Mouse (Mus musculus): ENCODE data around the gene Pnkp. TPM values are rescaled to one million over a fixed set of nuclear protein-coding genes. Genes with fewer than 3 reads are reported as not detected.

Gene Pnkp
- polyA plus RNA-seq, 1 experiment from 2014 or later: 63.4 TPM

- DNase-seq (ENCODE audit: low spot score): no peak
These were observed 4.5 kb upstream of the Pnkp start for GRCm38 (mm10) chr7:44852259-44853027.

- no peak for DNase-seq (ENCODE audit: low spot score)
These were observed 3.9 kb upstream of the Pnkp start for GRCm38 (mm10) chr7:44853065-44853464.

GRCm38 (mm10) chr7:44853596-44854355, 3.2 kb upstream of the Pnkp start:
- DNase-seq (ENCODE audit: low spot score): no peak

GRCm38 (mm10) chr7:44854356-44855031, 2.4 kb upstream of the Pnkp start:
- peak; percentile 69 for DNase-seq (ENCODE audit: low spot score)

GRCm38 (mm10) chr7:44855036-44855435, 1.9 kb upstream of the Pnkp start:
- DNase-seq (ENCODE audit: low spot score): no peak

GRCm38 (mm10) chr7:44856265-44856916, 548 bp upstream of the Pnkp start:
- peak; percentile 60 for DNase-seq (ENCODE audit: low spot score)

- DNase-seq (ENCODE audit: low spot score): peak; percentile 47
These were observed 966 bp downstream of the Pnkp start for GRCm38 (mm10) chr7:44857905-44858304.

GRCm38 (mm10) chr7:44859896-44860295, 3.0 kb downstream of the Pnkp start:
- no peak for DNase-seq (ENCODE audit: low spot score)

- DNase-seq (ENCODE audit: low spot score): peak; percentile 68
These were observed 3.9 kb downstream of the Pnkp start for GRCm38 (mm10) chr7:44860576-44861428.

GRCm38 (mm10) chr7:44861429-44861816, 4.5 kb downstream of the Pnkp start:
- no peak for DNase-seq (ENCODE audit: low spot score)

- DNase-seq (ENCODE audit: low spot score): no peak
These were observed 5.5 kb downstream of the Pnkp start for GRCm38 (mm10) chr7:44862434-44862833.

GRCm38 (mm10) chr7:44863210-44863609, 6.3 kb downstream of the Pnkp start:
- no peak for DNase-seq (ENCODE audit: low spot score)

GRCm38 (mm10) chr7:44863982-44864494, 7.1 kb downstream of the Pnkp start:
- DNase-seq (ENCODE audit: low spot score): no peak

- DNase-seq (ENCODE audit: low spot score): no peak
These were observed 7.9 kb downstream of the Pnkp start for GRCm38 (mm10) chr7:44864595-44865542.

GRCm38 (mm10) chr7:44866276-44867009, 9.5 kb downstream of the Pnkp start:
- no peak for DNase-seq (ENCODE audit: low spot score)

- no peak for DNase-seq (ENCODE audit: low spot score)
These were observed 10.2 kb downstream of the Pnkp start for GRCm38 (mm10) chr7:44867010-44867702.

- no peak for DNase-seq (ENCODE audit: low spot score)
These were observed 10.9 kb downstream of the Pnkp start for GRCm38 (mm10) chr7:44867802-44868201.

GRCm38 (mm10) chr7:44868465-44868864, 11.5 kb downstream of the Pnkp start:
- no peak for DNase-seq (ENCODE audit: low spot score)
